Mouse (Mus musculus): ENCODE data around the gene Supt3.

Gene Supt3

GRCm38 (mm10) chr17:44776738-44777270, at the start of gene Supt3:
TSS of gene Supt3 (plus strand) at chr17:44777152.
- peak; percentile 94 for DNase-seq (ENCODE audit: low spot score)

GRCm38 (mm10) chr17:44727675-44728074, 49.3 kb upstream of the Supt3 start:
- DNase-seq (ENCODE audit: low spot score), result no peak

GRCm38 (mm10) chr17:44728464-44728863, 48.5 kb upstream of the Supt3 start:
- no peak for DNase-seq (ENCODE audit: low spot score)

- DNase-seq (ENCODE audit: low spot score), result no peak
Observed at GRCm38 (mm10) chr17:44733544-44734310, 43.2 kb upstream of the Supt3 start.

GRCm38 (mm10) chr17:44734501-44735222, 42.3 kb upstream of the Supt3 start:
- DNase-seq (ENCODE audit: low spot score), result peak; percentile 27

GRCm38 (mm10) chr17:44735223-44735990, 41.5 kb upstream of the Supt3 start:
- peak; percentile 21 for DNase-seq (ENCODE audit: low spot score)

- peak; percentile 50 for DNase-seq (ENCODE audit: low spot score)
Observed at GRCm38 (mm10) chr17:44735991-44736561, 40.9 kb upstream of the Supt3 start.

- DNase-seq (ENCODE audit: low spot score), result no peak
Observed at GRCm38 (mm10) chr17:44737275-44738120, 39.5 kb upstream of the Supt3 start.

GRCm38 (mm10) chr17:44738121-44738637, 38.8 kb upstream of the Supt3 start:
- DNase-seq (ENCODE audit: low spot score), result no peak

GRCm38 (mm10) chr17:44742246-44742645, 34.7 kb upstream of the Supt3 start:
- DNase-seq (ENCODE audit: low spot score), result no peak

GRCm38 (mm10) chr17:44743780-44744179, 33.2 kb upstream of the Supt3 start:
- no peak for DNase-seq (ENCODE audit: low spot score)

GRCm38 (mm10) chr17:44745378-44745777, 31.6 kb upstream of the Supt3 start:
- no peak for DNase-seq (ENCODE audit: low spot score)

GRCm38 (mm10) chr17:44766318-44766717, 10.6 kb upstream of the Supt3 start:
- DNase-seq (ENCODE audit: low spot score), result no peak

- DNase-seq (ENCODE audit: low spot score), result no peak
Observed at GRCm38 (mm10) chr17:44766975-44767374, 10.0 kb upstream of the Supt3 start.

- no peak for DNase-seq (ENCODE audit: low spot score)
Observed at GRCm38 (mm10) chr17:44767375-44767774, 9.6 kb upstream of the Supt3 start.

- DNase-seq (ENCODE audit: low spot score), result no peak
Observed at GRCm38 (mm10) chr17:44768522-44768921, 8.4 kb upstream of the Supt3 start.

GRCm38 (mm10) chr17:44770871-44771270, 6.1 kb upstream of the Supt3 start:
- DNase-seq (ENCODE audit: low spot score), result no peak

GRCm38 (mm10) chr17:44772576-44772975, 4.4 kb upstream of the Supt3 start:
- no peak for DNase-seq (ENCODE audit: low spot score)

GRCm38 (mm10) chr17:44777337-44777804, 419 bp downstream of the Supt3 start:
- DNase-seq (ENCODE audit: low spot score), result peak; percentile 56

- DNase-seq (ENCODE audit: low spot score), result no peak
Observed at GRCm38 (mm10) chr17:44778141-44778540, 1.2 kb downstream of the Supt3 start.

- DNase-seq (ENCODE audit: low spot score), result no peak
Observed at GRCm38 (mm10) chr17:44780353-44780752, 3.4 kb downstream of the Supt3 start.
